Mouse (Mus musculus) brain, embryonic 14.5 days (tissue): ENCODE results near the gene Nr6a1.

Experiments used
- CTCF ChIP-seq: fragments of 200-500 bp; IDR thresholded peaks from 2 replicates; pipeline ENCODE4 v1.5.1; 2012; ENCODE audit warnings: inconsistent platforms, mild to moderate bottlenecking, moderate library complexity, borderline replicate concordance; ENCODE audit not compliant: insufficient read depth, insufficient read length; ENCODE audit errors: extremely low read depth
- POLR2A ChIP-seq: fragments of 200-500 bp; IDR thresholded peaks from 2 replicates; pipeline ENCODE4 v1.6.1; 2012; ENCODE audit warnings: mild to moderate bottlenecking, inconsistent platforms, borderline replicate concordance; ENCODE audit not compliant: poor library complexity, insufficient read depth, insufficient read length, severe bottlenecking; ENCODE audit errors: extremely low read depth

DNA sequence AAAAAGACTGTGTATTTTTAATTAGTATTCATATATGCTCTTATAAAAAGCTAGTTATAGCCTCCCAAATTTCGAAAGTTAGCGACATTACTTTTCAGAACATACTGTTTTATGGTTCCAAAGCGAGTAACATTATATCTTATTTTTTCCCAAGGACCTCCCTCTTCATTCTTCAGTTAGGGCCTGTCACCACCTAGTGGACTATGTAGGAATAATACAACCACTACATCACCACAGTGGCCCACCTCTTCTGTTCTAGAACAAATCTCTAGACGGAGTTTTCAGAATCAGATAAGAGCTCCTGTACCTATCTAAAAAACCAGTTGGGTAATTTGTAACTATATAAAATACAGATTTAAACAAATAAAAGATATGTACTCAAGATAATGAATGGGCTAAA is 63.5 kb downstream of the Nr6a1 start:
- peak; percentile 58; the same call in 1 of the 2 replicates for TF ChIP-seq CTCF
- TF ChIP-seq POLR2A = no peak
